Mouse (Mus musculus) CD4-positive, CD25-positive, alpha-beta regulatory T cell, adult 2 months (primary cell): ENCODE data around the gene Plekha4.
"Not testable (repeated sequence)": the region's sequence is repeated elsewhere in the genome, so short reads cannot be mapped to it uniquely, and the experiment has no call there.

Experiments used
- DNase-seq: peaks from one replicate; pipeline ENCODE4 v3.0.0-alpha.2; 2012; ENCODE audit warnings: low read depth, low spot score

Gene Plekha4

GRCm38 (mm10) chr7:45525809-45526473 is at the start of gene Plekha4, which contains the start of gene Ppp1r15a:
Gene Plekha4, plus strand, starts transcription at chr7:45526330.
Gene Ppp1r15a, minus strand, starts transcription at chr7:45526268.
- DNase-seq = peak; percentile 98

- no peak for DNase-seq
Measured at GRCm38 (mm10) chr7:45476453-45476852, 49.7 kb upstream of the Plekha4 start.

GRCm38 (mm10) chr7:45477003-45477402 is 49.1 kb upstream of the Plekha4 start:
- peak; percentile 81 for DNase-seq

GRCm38 (mm10) chr7:45478774-45479173 is 47.4 kb upstream of the Plekha4 start:
- DNase-seq = no peak

GRCm38 (mm10) chr7:45480310-45480709 is 45.8 kb upstream of the Plekha4 start:
- not testable (repeated sequence) for DNase-seq

- peak; percentile 73 for DNase-seq
Measured at GRCm38 (mm10) chr7:45481374-45481927, 44.7 kb upstream of the Plekha4 start, which contains the start of gene Tulp2. Gene Tulp2, plus strand, starts transcription at chr7:45481877.

- no peak for DNase-seq
Measured at GRCm38 (mm10) chr7:45482166-45482565, 44.0 kb upstream of the Plekha4 start.

- not testable (repeated sequence) for DNase-seq
Measured at GRCm38 (mm10) chr7:45484985-45485384, 41.1 kb upstream of the Plekha4 start.

- no peak for DNase-seq
Measured at GRCm38 (mm10) chr7:45486158-45486557, 40.0 kb upstream of the Plekha4 start.

GRCm38 (mm10) chr7:45486761-45487415 is 39.2 kb upstream of the Plekha4 start, which contains the start of gene Gm45808:
Gene Gm45808, minus strand, starts transcription at chr7:45486811.
- DNase-seq = no peak

GRCm38 (mm10) chr7:45487861-45488292 is 38.3 kb upstream of the Plekha4 start:
- no peak for DNase-seq

GRCm38 (mm10) chr7:45488293-45489204 is 37.6 kb upstream of the Plekha4 start, which contains the start of gene Dhdh:
Gene Dhdh, minus strand, starts transcription at chr7:45488805.
- DNase-seq = peak; percentile 57

GRCm38 (mm10) chr7:45489578-45489977 is 36.6 kb upstream of the Plekha4 start:
- DNase-seq = no peak

- no peak for DNase-seq
Measured at GRCm38 (mm10) chr7:45490822-45491221, 35.3 kb upstream of the Plekha4 start.

- no peak for DNase-seq
Measured at GRCm38 (mm10) chr7:45491264-45491663, 34.9 kb upstream of the Plekha4 start.

- no peak for DNase-seq
Measured at GRCm38 (mm10) chr7:45492225-45492844, 33.8 kb upstream of the Plekha4 start.

- DNase-seq = no peak
Measured at GRCm38 (mm10) chr7:45492951-45493350, 33.2 kb upstream of the Plekha4 start.

GRCm38 (mm10) chr7:45494548-45494947 is 31.6 kb upstream of the Plekha4 start:
- no peak for DNase-seq

GRCm38 (mm10) chr7:45498427-45498826 is 27.7 kb upstream of the Plekha4 start:
- DNase-seq = no peak

GRCm38 (mm10) chr7:45507583-45507982 is 18.5 kb upstream of the Plekha4 start:
- DNase-seq = no peak

- no peak for DNase-seq
Measured at GRCm38 (mm10) chr7:45508561-45508960, 17.6 kb upstream of the Plekha4 start.
